Mouse (Mus musculus) granulocyte monocyte progenitor cell, adult 5-6 weeks (primary cell): ENCODE measurements at regions not wholly inside any gene's neighbourhood (a gene's known extent, or its start where the extent isn't known, plus 50 kb on each side); places are given as distances from the start of the nearest gene placed in this dataset.

Experiments used
- ATAC-seq: replicated peaks from 2 replicates; pipeline ENCODE4 v1.8.0; 2016; ENCODE audit warnings: mild to moderate bottlenecking, moderate TSS enrichment, inconsistent platforms; ENCODE audit not compliant: poor library complexity, severe bottlenecking

- ATAC-seq = no peak
Observed at GRCm38 (mm10) chr16:24341736-24342135, 51.6 kb upstream of the Lpp start.

- ATAC-seq = no peak
Observed at GRCm38 (mm10) chr16:24340646-24341045, 52.7 kb upstream of the Lpp start.

- ATAC-seq = no peak
Observed at GRCm38 (mm10) chr16:24339320-24340265, 53.7 kb upstream of the Lpp start.

- ATAC-seq = no peak
Observed at GRCm38 (mm10) chr16:24338404-24338803, 54.9 kb upstream of the Lpp start.

GRCm38 (mm10) chr16:24334389-24334788, 58.9 kb upstream of the Lpp start:
- ATAC-seq = no peak

- ATAC-seq = no peak
Observed at GRCm38 (mm10) chr16:24331446-24332020, 61.8 kb upstream of the Lpp start.

GRCm38 (mm10) chr16:24326571-24326970, 66.7 kb upstream of the Lpp start:
- no peak for ATAC-seq

GRCm38 (mm10) chr16:24326046-24326445, 67.3 kb upstream of the Lpp start:
- ATAC-seq = no peak

GRCm38 (mm10) chr16:24324917-24325316, 68.4 kb upstream of the Lpp start:
- no peak for ATAC-seq

- peak; percentile 72 for ATAC-seq
Observed at GRCm38 (mm10) chr16:24318723-24319437, 74.4 kb upstream of the Lpp start.

GRCm38 (mm10) chr16:24313544-24314326, 79.6 kb upstream of the Lpp start:
- no peak for ATAC-seq

GRCm38 (mm10) chr16:24305391-24305790, 87.9 kb upstream of the Lpp start:
- ATAC-seq = no peak

GRCm38 (mm10) chr16:24296790-24297189, 96.5 kb upstream of the Lpp start:
- no peak for ATAC-seq

- ATAC-seq = no peak
Observed at GRCm38 (mm10) chr16:24295626-24296440, 97.5 kb upstream of the Lpp start.

GRCm38 (mm10) chr16:24284215-24284614, 109.1 kb upstream of the Lpp start:
- ATAC-seq = no peak

GRCm38 (mm10) chr16:24282194-24282683, 111.1 kb upstream of the Lpp start:
- ATAC-seq = no peak

- no peak for ATAC-seq
Observed at GRCm38 (mm10) chr16:24281561-24281960, 111.7 kb upstream of the Lpp start.

- no peak for ATAC-seq
Observed at GRCm38 (mm10) chr16:24277857-24278256, 115.5 kb upstream of the Lpp start.

- ATAC-seq = no peak
Observed at GRCm38 (mm10) chr16:24262701-24263100, 130.6 kb upstream of the Lpp start.
